Mouse (Mus musculus): Measurements from ENCODE around the gene Kcnn1.

DNA sequence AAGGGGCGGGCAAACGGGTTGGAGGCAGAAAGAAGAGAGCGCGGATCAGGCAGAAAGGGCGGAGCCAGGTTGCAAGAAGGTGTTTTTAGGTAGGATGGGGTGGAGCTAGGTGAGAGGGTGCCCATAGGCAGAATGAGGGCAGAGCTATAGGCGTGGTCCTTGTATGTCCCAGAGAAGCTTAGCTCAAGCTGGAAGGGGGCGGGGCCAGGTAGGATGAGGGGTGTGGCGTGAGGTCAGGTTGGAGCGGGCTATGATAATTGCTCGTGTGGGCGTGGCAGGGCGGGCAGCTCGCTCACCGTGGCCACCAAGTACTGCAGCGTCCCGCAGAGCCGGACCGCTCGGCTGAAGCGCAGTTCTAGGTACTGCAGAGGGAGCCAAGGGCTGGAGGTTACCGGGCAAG lies 28.3 kb upstream of the Kcnn1 start:
- TF ChIP-seq CTCF (IDR thresholded peaks at IDR 0.05; ENCODE audit: extremely low read depth, insufficient read depth, insufficient read length, insufficient replicate concordance) (no peak), POLR2A (IDR thresholded peaks at IDR 0.05; ENCODE audit: low read depth, low read length) (no peak)
